Mouse (Mus musculus) intestine, embryonic 15.5 days (tissue): ENCODE data around the gene Fgfr4. TPM values are rescaled to one million over a fixed set of nuclear protein-coding genes. Genes with fewer than 3 reads are reported as not detected.

Experiments
- ATAC-seq: fragments of 200-750 bp; cut with Nextera tagmentation; 2 replicates; pipeline ENCODE4 v1.8.0; 2017; ENCODE audit warnings: moderate TSS enrichment, moderate library complexity
- H3K27ac ChIP-seq: fragments of 300-500 bp; sonication (generic); 2 replicates; pipeline ENCODE4 v1.5.1; 2015; ENCODE audit warnings: mild to moderate bottlenecking, inconsistent platforms
- H3K27me3 ChIP-seq: fragments of 300-500 bp; sonication (generic); replicated peaks from 2 replicates; pipeline ENCODE4 v1.6.1; 2015; ENCODE audit warnings: inconsistent platforms
- H3K36me3 ChIP-seq: fragments of 300-500 bp; sonication (generic); 2 replicates; pipeline ENCODE4 v1.6.1; 2015; ENCODE audit warnings: inconsistent platforms
- H3K4me1 ChIP-seq: fragments of 300-500 bp; sonication (generic); replicated peaks from 2 replicates; pipeline ENCODE4 v1.6.1; 2015; ENCODE audit warnings: inconsistent platforms
- H3K4me2 ChIP-seq: fragments of 300-500 bp; sonication (generic); replicated peaks from 2 replicates; pipeline ENCODE4 v1.6.1; 2015; ENCODE audit warnings: mild to moderate bottlenecking, inconsistent platforms
- H3K4me3 ChIP-seq: fragments of 300-500 bp; sonication (generic); replicated peaks from 2 replicates; pipeline ENCODE4 v1.5.1; 2015; ENCODE audit warnings: inconsistent platforms
- H3K9ac ChIP-seq: fragments of 300-500 bp; sonication (generic); 2 replicates; pipeline ENCODE4 v1.6.1; 2015; ENCODE audit warnings: inconsistent platforms
- H3K9me3 ChIP-seq: fragments of 300-500 bp; sonication (generic); 2 replicates; pipeline ENCODE4 v1.6.1; 2016; ENCODE audit warnings: inconsistent platforms
- WGBS: fragments of 180-500 bp; shearing (Covaris S2); methylation state at CpG from one replicate; pipeline ENCODE4 v1.1.7; 2015; 5-methylcytosine and 5-hydroxymethylcytosine counted together
- polyA plus RNA-seq: library from polyadenylated mRNA; unstranded; fragments of >200 nt; fragmentation: Nextera tagmentation; extraction: Ambion mirVana; gene quantifications from 2 replicates; pipeline ENCODE4 v1.2.1, GENCODE M21; 2015

Fgfr4 gene
- polyA plus RNA-seq, 1 experiment from 2014 or later, result 14.2 TPM

DNA sequence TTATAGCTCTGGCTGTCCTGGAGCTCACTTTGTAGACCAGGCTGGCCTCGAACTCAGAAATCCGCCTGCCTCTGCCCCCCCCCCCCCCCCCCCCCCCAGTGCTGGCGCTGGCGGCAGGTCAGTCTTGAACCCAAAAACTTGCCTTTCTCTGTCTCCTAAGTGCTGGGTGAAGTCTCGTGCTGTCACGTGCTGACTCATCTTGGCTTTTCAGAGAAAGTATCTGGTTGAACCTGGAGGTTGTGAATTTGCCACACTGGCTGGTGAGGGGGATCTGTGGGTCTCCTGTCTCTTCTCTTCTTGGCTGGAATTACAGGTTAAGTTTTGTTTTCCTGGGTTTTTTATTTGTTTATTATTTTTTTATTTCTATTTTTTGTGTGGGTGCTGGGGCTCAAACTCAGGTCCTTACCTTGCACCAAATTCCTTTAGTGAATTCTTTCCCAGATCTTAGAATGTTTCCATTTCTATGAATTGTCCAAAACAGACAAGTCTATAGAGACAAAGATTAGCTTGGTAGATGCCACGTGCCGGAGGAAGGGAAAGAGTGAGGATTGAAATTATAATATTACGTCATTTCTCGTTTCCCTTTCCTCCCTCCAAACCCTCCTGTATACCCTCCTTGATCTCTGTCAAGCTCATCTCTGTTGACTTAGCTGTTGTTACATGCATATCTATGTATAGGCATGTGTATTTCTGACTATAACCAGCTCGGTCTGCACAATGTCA is 52.4 kb downstream of the Fgfr4 start:
- Histone ChIP-seq H3K36me3 (no peaks in the 10 kb centered on the region), H3K4me2 (no peak overlapping the region), H3K27me3 (no peaks in the 10 kb centered on the region), H3K27ac (no peak overlapping the region), H3K4me1 (peaks cover 4% of the 10 kb centered on the region), H3K9me3 (no peaks in the 10 kb centered on the region), H3K9ac (no peak overlapping the region), H3K4me3 (no peak overlapping the region)
- no peak for ATAC-seq
- WGBS, result 78% methylated on average over 9 of the region's 11 CpGs

DNA sequence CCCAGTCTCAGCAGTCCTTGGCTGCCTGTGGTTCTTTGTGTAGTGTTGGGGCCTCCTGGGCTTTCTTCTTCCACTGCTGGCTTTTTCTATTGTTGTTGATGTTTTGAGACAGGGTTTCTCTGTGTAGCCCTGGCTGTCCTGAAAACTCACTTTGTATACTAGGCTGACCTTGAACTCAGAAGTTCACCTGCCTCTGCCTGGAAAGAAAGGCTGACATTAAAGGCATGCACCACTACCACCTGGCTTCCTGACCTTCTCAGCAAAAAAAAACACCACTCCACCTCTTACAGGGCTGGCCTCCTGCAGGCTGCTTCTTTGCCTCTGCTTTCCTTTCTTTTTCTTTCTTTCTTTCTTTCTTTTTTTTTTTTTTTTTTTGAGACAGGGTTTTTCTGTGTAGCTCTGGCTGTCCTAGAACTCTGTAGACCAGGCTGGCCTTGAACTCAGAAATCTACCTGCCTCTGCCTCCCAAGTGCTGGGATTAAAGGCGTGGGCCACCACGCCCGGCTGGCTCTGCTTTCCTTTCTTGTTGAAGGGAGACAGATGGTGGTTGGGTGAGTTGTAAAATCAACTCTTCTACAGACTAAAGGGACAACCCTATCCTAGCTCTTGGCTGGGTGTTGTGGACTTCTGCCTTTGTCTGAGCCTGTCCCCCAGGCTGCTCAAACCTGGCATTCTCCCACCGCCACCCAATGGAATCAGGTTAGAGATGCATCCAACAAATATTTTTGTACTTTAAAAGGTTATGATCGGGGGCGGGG is 53.2 kb downstream of the Fgfr4 start:
- WGBS, result 91% methylated on average over 6 of the region's 6 CpGs
- Histone ChIP-seq H3K27me3 (no peaks in the 10 kb centered on the region), H3K36me3 (no peaks in the 10 kb centered on the region), H3K9me3 (no peaks in the 10 kb centered on the region), H3K4me2 (no peak overlapping the region), H3K4me1 (peaks cover 10% of the 10 kb centered on the region), H3K4me3 (no peak overlapping the region), H3K9ac (no peak overlapping the region), H3K27ac (no peak overlapping the region)
- no peak for ATAC-seq

DNA sequence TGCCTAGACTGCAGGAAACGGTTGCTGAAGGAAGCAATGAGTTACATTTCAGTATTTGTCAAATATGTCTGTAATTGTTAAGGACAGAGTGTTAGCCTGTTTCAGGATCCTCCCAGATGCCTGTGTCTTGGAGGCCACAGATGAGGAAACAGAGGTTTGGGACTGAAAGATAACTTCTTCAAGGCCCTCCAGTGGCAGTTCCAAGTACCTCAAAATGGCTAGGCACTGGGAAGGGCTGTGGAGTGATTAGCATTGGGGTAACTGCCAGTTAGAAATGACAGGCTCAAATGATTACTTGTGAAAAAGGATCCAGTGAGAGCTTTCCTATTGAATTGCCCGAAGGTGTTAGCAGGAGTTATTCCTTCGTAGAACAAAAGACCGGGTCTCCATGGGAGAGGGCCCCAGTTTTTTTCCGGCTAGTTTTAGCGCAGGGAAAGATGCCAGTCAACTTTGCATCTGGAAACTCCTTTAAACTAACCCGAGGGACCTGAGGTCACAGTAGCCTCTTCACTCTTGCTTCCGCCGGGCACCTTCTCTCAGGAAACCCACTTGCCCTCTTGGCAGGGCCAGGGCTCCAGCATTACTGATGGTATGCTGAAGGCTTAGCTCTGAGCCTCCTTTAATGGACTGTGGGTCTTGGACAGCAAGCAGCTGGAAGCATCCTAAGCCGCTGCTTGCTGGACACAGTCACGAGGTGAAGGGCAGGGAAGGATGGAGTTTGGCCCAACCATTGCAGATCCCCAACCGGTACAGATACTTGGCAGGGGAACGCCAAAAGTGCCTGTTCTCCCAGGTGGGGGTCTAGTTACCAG is 56.6 kb downstream of the Fgfr4 start:
- Histone ChIP-seq H3K9ac (no peak overlapping the region), H3K27ac (peak overlapping the region; percentile 98; the same call in 1 of the 2 replicates), H3K9me3 (no peaks in the 10 kb centered on the region), H3K4me3 (no peak overlapping the region), H3K4me2 (no peak overlapping the region), H3K27me3 (no peaks in the 10 kb centered on the region), H3K4me1 (peaks cover 20% of the 10 kb centered on the region), H3K36me3 (0 out of 2 replicates have a peak, but pooled peaks cover 5% of the 10 kb centered on the region)
- no peak for ATAC-seq
- 76% methylated on average over 13 of the region's 13 CpGs for WGBS

DNA sequence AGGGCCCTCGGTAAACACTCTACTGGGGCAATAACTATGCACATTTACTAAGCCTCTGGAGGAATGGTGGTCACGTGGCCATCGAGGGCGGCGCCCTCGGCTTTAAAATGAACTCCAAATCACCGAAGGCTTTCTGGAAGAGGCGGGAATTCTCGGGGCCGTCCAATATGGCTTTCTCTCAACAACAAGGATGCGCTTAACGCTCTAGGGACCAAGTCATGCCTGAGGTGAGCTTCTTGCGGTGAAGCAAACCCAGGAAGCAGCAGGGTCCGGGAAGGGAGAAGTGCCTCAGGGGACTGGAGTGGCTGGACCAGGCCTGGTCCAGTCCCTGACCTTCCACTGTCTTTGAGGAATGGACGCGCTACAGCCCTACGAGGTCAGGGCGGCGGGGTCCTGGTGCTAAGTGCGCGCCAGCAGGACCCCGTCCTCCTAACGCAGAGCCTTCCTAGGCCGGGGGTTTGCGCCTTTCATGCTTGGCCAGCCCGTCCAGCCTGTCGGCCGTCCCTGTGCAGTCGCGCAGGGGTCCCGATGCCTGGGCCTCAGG is 57.3 kb downstream of the Fgfr4 start, which contains the start of gene Nsd1:
Nsd1 (plus strand) TSS at position 134 of the 544 bp plus-strand sequence.
- Histone ChIP-seq H3K36me3 (0 out of 2 replicates have a peak, but pooled peaks cover 5% of the 10 kb centered on the region), H3K4me3 (peak within 1 kb of the TSS; percentile 78), H3K9ac (peak within 1 kb of the TSS; percentile 85), H3K4me2 (peak within 1 kb of the TSS; percentile 94), H3K27ac (peak within 1 kb of the TSS; percentile 98), H3K9me3 (no peaks in the 10 kb centered on the region), H3K4me1 (peaks cover 25% of the 10 kb centered on the region), H3K27me3 (no peaks in the 10 kb centered on the region)
- ATAC-seq, result no peak; the same call in 1 of the 2 replicates
- WGBS, result 32% methylated on average over 31 of the region's 31 CpGs

DNA sequence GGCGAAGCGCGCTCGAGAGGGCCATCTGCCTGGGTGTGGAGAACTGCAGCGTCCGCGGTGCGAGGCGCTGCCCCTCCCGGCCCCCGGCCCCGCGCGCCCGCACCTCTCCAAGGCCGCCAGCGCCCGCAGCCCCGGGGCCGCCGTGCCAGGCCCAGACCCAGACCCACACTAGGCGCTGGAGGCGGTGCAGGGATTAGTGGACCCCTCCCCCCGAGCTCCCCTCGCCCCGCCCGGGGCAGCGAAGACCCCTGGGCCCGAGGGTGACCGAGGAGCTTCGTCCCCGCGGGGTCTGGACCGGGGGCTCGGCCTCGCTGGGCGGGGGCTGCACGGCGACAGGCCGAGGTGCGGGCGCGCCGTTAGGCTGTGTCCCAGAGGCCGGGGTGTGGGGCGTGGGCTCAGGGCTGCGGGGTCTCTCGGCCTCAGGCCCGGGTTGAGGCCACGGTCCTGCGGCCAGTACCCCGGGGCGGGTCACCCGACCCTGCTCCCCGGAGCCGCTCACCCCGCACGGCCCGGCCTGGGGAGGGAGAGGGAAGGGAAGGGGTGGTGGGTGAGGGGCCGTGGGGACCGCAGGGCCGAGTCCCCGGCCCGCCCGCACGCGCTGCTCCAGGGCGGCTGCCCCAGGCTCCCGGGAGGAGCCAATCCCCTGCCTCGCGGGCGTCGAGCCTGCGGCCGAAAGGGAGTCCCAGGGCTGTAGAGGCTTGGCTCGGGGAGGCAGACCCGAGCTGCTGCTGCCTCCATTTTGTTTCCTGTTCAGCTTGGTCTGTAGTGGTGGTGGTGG is 57.9 kb downstream of the Fgfr4 start:
- H3K27ac ChIP-seq, result peak overlapping the region; percentile 98
- peak; percentile 61 for ATAC-seq
- 0 out of 2 replicates have a peak, but pooled peaks cover 5% of the 10 kb centered on the region for H3K36me3 ChIP-seq
- H3K9me3 ChIP-seq, result no peaks in the 10 kb centered on the region
- peak overlapping the region; percentile 85 for H3K9ac ChIP-seq
- H3K27me3 ChIP-seq, result no peaks in the 10 kb centered on the region
- H3K4me1 ChIP-seq, result peaks cover 28% of the 10 kb centered on the region
- 3% methylated on average over 77 of the region's 77 CpGs for WGBS
- H3K4me2 ChIP-seq, result peak overlapping the region; percentile 94
- peak overlapping the region; percentile 78 for H3K4me3 ChIP-seq

DNA sequence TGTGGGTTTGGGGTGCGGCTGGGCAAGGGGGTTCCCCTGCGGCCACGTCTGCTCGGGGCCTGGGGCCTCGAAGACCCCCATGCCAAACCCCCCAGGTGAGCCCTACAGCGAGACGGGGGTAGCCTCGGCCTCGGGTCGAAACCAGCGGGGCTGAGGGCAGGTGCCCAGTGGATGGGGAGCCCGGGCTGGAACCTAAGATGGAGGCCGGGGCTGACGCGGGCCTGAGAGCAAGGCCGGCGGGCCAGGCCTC is 58.5 kb downstream of the Fgfr4 start:
- no peaks in the 10 kb centered on the region for H3K9me3 ChIP-seq
- H3K27me3 ChIP-seq, result no peaks in the 10 kb centered on the region
- peak overlapping the region; percentile 94 for H3K4me2 ChIP-seq
- 0 out of 2 replicates have a peak, but pooled peaks cover 5% of the 10 kb centered on the region for H3K36me3 ChIP-seq
- 0% methylated on average over 17 of the region's 17 CpGs for WGBS
- peak overlapping the region; percentile 98 for H3K27ac ChIP-seq
- ATAC-seq, result peak; percentile 74
- peak overlapping the region; percentile 85 for H3K9ac ChIP-seq
- H3K4me3 ChIP-seq, result peak overlapping the region; percentile 78
- peaks cover 31% of the 10 kb centered on the region for H3K4me1 ChIP-seq

DNA sequence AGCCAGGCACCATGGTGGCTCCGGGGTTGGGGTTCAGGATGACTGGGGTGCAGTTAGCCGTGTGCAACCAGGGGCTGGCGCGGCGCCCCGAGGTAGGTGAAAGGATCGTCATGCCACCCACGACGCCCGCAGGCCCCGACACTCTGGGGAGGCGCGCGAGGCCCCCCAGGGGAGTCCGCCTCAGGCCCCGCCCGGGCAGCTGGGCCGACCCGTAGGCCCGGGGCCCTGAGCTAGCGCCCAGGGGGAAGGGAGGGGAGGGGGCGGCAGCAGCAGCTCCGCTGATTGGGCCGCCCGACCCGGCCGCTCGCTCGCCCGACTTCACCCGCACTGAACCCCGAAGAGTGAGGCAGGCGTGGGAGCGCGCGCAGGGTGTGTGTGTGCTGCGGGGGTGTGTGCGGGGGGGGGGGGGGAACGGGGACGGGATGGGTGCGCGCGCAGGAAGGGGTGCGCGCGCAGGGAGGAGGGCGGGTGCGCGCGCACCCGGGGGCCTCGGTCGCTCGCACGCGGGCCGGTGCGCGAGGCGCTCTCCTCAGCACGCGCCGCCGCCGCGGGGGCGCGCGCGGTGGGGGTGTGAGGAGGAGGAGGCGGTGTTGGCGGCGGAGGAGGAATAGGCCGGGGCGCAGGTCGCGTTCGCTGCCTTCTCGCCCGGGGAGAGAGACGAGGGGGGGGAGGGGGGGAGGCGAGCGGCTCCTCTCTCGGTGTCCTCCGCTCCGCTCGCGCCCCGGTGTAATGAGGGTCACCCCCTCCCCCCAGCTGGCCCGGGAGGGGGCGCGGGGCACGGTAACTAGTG is 59.0 kb downstream of the Fgfr4 start:
- H3K4me1 ChIP-seq, result peaks cover 36% of the 10 kb centered on the region

DNA sequence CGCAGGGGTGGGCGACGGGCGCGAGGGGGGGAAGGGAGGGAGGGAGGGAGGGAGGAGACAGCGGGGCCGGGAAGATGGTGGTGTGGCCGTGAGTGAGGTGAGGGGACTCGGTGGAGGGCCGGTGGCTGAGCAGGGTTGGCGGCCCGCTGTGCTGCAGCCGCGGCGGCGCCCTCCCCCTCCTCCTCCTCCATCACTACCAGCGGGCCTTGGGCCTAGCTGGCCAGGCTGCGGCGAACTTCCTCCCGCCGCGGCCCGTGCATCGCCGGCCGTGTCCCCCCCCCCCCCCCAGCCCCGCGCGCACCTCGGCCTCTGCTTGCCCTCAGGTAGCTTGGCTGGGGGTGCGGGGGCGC is 59.5 kb downstream of the Fgfr4 start:
- ATAC-seq, result peak; percentile 48
- Histone ChIP-seq H3K4me3 (peak overlapping the region; percentile 78), H3K27me3 (no peaks in the 10 kb centered on the region), H3K4me1 (peaks cover 36% of the 10 kb centered on the region), H3K27ac (peak overlapping the region; percentile 98), H3K4me2 (peak overlapping the region; percentile 94), H3K36me3 (0 out of 2 replicates have a peak, but pooled peaks cover 7% of the 10 kb centered on the region), H3K9me3 (no peaks in the 10 kb centered on the region), H3K9ac (peak overlapping the region; percentile 92)
- WGBS, result 2% methylated on average over 9 of the region's 32 CpGs

More for the DNA sequence above, 59.0 kb downstream of the Fgfr4 start:
- Histone ChIP-seq H3K27ac (peak overlapping the region; percentile 98), H3K36me3 (0 out of 2 replicates have a peak, but pooled peaks cover 5% of the 10 kb centered on the region), H3K9me3 (no peaks in the 10 kb centered on the region), H3K4me2 (peak overlapping the region; percentile 94), H3K27me3 (no peaks in the 10 kb centered on the region), H3K4me3 (peak overlapping the region; percentile 78), H3K9ac (peak overlapping the region; percentile 92)
- peak; percentile 87 for ATAC-seq
- WGBS, result 0% methylated on average over 35 of the region's 93 CpGs

DNA sequence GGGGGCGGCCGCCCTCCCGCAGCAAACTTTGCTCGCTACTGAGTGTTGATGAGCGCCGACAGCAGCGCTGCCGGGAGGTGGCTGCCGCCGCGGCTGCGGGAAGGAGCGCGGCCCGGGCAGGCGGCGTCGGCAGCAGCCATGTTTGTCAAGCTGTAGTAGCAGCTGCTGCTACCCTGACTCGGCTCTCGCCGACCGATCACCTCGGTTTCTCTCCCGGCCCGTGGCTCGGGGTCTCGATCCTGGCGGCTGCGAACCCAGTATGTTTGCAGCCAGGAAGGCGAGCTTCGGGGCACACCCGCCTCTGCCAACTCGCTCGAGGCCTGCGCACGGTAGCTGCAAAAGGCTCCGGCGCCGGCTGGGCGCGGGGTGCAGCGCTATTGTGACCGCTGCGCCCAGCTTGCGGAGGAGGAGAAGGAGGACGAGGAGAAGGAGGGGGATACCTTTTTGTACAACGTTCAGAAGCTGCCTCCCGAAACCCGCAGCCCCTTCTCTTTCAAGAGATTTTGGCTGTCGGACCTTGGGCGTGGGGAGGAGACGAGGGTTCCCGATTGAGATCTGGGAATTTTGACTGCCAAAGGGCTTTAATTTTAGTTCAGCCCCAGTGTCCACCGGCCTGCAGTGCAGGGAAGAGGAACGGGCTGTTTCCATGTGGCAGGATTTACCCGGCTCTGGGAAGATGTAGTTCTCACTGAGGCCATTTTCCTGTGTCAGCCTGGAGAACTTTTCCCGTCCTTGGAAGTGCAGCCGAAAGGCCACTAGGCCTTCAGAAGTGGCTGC is 60.1 kb downstream of the Fgfr4 start:
- Histone ChIP-seq H3K9ac (peak overlapping the region; percentile 92), H3K4me1 (peaks cover 36% of the 10 kb centered on the region), H3K27me3 (no peaks in the 10 kb centered on the region), H3K9me3 (no peaks in the 10 kb centered on the region), H3K4me2 (peak overlapping the region; percentile 94), H3K4me3 (peak overlapping the region; percentile 78), H3K27ac (peak overlapping the region; percentile 98), H3K36me3 (0 out of 2 replicates have a peak, but pooled peaks cover 8% of the 10 kb centered on the region)
- peak; percentile 4; the same call in 1 of the 2 replicates for ATAC-seq
- under 1% methylated on average over 57 of the region's 58 CpGs for WGBS

DNA sequence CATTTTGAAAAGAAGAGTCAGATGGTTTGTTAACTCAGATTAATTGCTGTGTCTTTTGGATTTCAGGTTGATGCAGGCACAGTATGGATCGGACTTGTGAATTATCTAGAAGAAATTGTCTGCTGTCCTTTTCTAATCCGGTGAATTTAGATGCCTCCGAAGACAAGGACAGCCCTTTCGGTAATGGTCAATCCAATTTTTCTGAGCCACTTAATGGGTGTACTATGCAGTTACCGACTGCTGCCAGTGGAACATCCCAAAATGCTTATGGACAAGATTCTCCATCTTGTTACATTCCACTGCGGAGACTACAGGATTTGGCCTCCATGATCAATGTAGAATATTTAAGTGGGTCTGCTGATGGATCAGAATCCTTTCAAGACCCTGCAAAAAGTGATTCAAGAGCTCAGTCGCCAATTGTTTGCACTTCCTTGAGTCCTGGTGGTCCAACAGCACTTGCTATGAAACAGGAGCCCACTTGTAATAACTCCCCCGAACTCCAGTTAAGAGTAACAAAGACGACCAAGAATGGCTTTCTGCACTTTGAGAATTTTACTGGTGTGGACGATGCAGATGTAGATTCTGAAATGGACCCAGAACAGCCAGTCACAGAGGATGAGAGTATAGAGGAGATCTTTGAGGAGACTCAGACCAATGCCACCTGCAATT is 60.8 kb downstream of the Fgfr4 start:
- Histone ChIP-seq H3K36me3 (0 out of 2 replicates have a peak, but pooled peaks cover 8% of the 10 kb centered on the region), H3K27me3 (no peaks in the 10 kb centered on the region), H3K4me3 (peak overlapping the region; percentile 78), H3K4me2 (peak overlapping the region; percentile 94), H3K4me1 (peaks cover 36% of the 10 kb centered on the region), H3K9me3 (no peaks in the 10 kb centered on the region), H3K9ac (peak overlapping the region; percentile 92), H3K27ac (peak overlapping the region; percentile 98)
- 51% methylated on average over 10 of the region's 10 CpGs for WGBS
- ATAC-seq, result no peak
